ENCODE assay signal across 19 mouse cellular contexts in the genomic region with DNA sequence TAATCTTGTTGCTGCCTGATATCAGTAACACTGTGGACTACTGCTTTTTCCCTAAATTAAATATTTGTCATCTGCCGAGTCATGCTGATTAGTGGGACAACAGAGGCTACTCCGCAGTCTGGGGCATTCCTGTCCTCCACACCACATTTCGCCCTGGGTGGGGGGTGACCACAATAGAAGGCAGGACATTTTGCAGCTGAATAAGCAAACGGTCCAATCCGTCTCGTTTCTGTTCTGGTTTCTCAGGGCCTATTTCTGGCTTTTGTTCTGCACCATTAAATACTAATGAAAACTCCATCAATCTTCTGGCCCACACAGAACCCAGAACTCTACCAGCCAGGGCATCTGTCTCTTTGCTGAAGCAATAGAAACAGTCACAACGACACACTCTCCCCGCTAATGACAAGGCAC. TPM values are rescaled to one million over a fixed set of nuclear protein-coding genes. Genes with fewer than 3 reads are reported as not detected.
A peak's percentile ranks its signal among the peaks of the same experiment; 100 is the strongest.
DNase-seq lines count a peak whose midpoint lies in the region; ATAC-seq and TF ChIP-seq lines count a peak whose summit lies in the region.
"Had no signal": no experiment of that assay in that cellular context is flagged by ENCODE, and none has a peak within 500 bp of the region (broad histone marks: within the 10 kb centered on the region; RNA-seq: fewer than 3 reads in every experiment).

No protein-coding gene starts in this region.

- no peak for ATAC-seq in monocyte, adult 5-6 weeks (replicated peaks; ENCODE audit: insufficient number of reproducible peaks, low FRiP score, low TSS enrichment, poor library complexity, severe bottlenecking)
- ATAC-seq in midbrain, embryonic 13.5 days = no peak
- ATAC-seq: activated CD4-positive, CD25-positive, alpha-beta regulatory T cell, adult 4 months; forebrain, embryonic 13.5 days had no signal

- no peaks in the 10 kb centered on the region for H3K36me3 ChIP-seq in C2C12 (ENCODE audit: control insufficient read depth, insufficient read depth)
- H3K36me3 ChIP-seq in midbrain, embryonic 13.5 days = no peaks in the 10 kb centered on the region
- H3K36me3 ChIP-seq: limb, embryonic 15.5 days had no signal

- no peak overlapping the region for H3K9ac ChIP-seq in midbrain, embryonic 13.5 days (replicated peaks)
- H3K9ac ChIP-seq: forebrain, embryonic 13.5 days; limb, embryonic 15.5 days had no signal

- H3K27ac ChIP-seq in midbrain, embryonic 13.5 days = no peak overlapping the region
- H3K27ac ChIP-seq: forebrain, embryonic 13.5 days; limb, embryonic 15.5 days had no signal

- no peaks in the 10 kb centered on the region for H3K79me3 ChIP-seq in C2C12 (ENCODE audit: low read depth)

- no peaks in the 10 kb centered on the region for H3K27me3 ChIP-seq in C2C12 (ENCODE audit: control insufficient read depth, insufficient read depth, insufficient read length)
- H3K27me3 ChIP-seq in midbrain, embryonic 13.5 days = no peaks in the 10 kb centered on the region
- H3K27me3 ChIP-seq: forebrain, embryonic 13.5 days; limb, embryonic 15.5 days had no signal

- no peaks in the 10 kb centered on the region for H3K9me3 ChIP-seq in midbrain, embryonic 13.5 days
- H3K9me3 ChIP-seq: forebrain, embryonic 13.5 days; limb, embryonic 15.5 days had no signal

- peak; percentile 12 to 24 for DNase-seq in kidney, postnatal 4 days
- DNase-seq in kidney, postnatal 36 days = no peak
- DNase-seq in embryo, embryonic 11 days = peak; percentile 39
- DNase-seq in mesoderm, embryonic 11.5 days (ENCODE audit: low read depth, low spot score) = peak; percentile 73
- no peak for DNase-seq in adrenal gland, postnatal 25 days
- DNase-seq: cerebellum, adult 9-10 months; heart, postnatal 36 days; kidney, adult 18-20 months; right cerebral cortex, adult 18-20 months; thymus, postnatal 25 days had no signal

- WGBS in midbrain, embryonic 13.5 days = 60% methylated on average over 8 of the region's 8 CpGs

- H3K4me1 ChIP-seq in midbrain, embryonic 13.5 days (replicated peaks) = no peaks in the 10 kb centered on the region
- H3K4me1 ChIP-seq: forebrain, embryonic 13.5 days; limb, embryonic 15.5 days had no signal

- H3K79me2 ChIP-seq in C2C12 (ENCODE audit: control insufficient read depth, insufficient read depth) = no peaks in the 10 kb centered on the region

- no peak overlapping the region for H3K4me3 ChIP-seq in C2C12 (ENCODE audit: insufficient read depth, poor library complexity, severe bottlenecking)
- H3K4me3 ChIP-seq in midbrain, embryonic 13.5 days (replicated peaks) = no peak overlapping the region
- H3K4me3 ChIP-seq: forebrain, embryonic 13.5 days; limb, embryonic 15.5 days had no signal

- H3ac ChIP-seq in C2C12 (ENCODE audit: control insufficient read depth, insufficient read length, low read depth) = no peak overlapping the region

- H3K4me2 ChIP-seq in midbrain, embryonic 13.5 days (replicated peaks) = no peak overlapping the region
- H3K4me2 ChIP-seq: forebrain, embryonic 13.5 days; limb, embryonic 15.5 days had no signal

- no peak for TF ChIP-seq CTCF in C2C12 (IDR thresholded peaks at IDR 0.05; ENCODE audit: control insufficient read depth, insufficient read depth, insufficient read length)

TF ChIP-seq in C2C12, 6 proteins besides CTCF, POLR2A, EP300 and RAD21:
- TF ChIP-seq MAX (IDR thresholded peaks at IDR 0.05) (no peak), MYOD1 (IDR thresholded peaks at IDR 0.05; ENCODE audit: control insufficient read depth, insufficient read length, low read depth) (peak; percentile 41)
TF ChIP-seq in C2C12: peak in this region for 1.

RNA-seq across cellular contexts. Expression of a gene that starts 24.3 kb away (rescaled TPM):
- polyA plus RNA-seq in C2C12 (2012; fragmentation: generic; extraction: Trizol) = 2.1 TPM
- total RNA-seq in adrenal gland, postnatal 25 days (2021) = 0.15 and 0.19 TPM in 2 replicates
- total RNA-seq in monocyte, adult 5-6 weeks (2017) = 0.64 to 1.0 TPM in 2 of 3 replicates, not detected in the other
- 1.5 and 2.0 TPM in 2 replicates for polyA plus RNA-seq in midbrain, embryonic 13.5 days (2015; fragmentation: Nextera tagmentation; extraction: Ambion mirVana)
- polyA plus RNA-seq: activated CD4-positive, CD25-positive, alpha-beta regulatory T cell, adult 4 months had no signal

RNA-seq across cellular contexts. Expression of a gene that starts 27.5 kb away (rescaled TPM):
- polyA plus RNA-seq in C2C12 (2012; fragmentation: generic; extraction: Trizol) = not detected
- 0.09 and 0.29 TPM in 2 replicates for total RNA-seq in adrenal gland, postnatal 25 days (2021)
- 0.29 to 0.53 TPM in 2 of 3 replicates, not detected in the other for total RNA-seq in monocyte, adult 5-6 weeks (2017)
- not detected in 2 replicates for polyA plus RNA-seq in midbrain, embryonic 13.5 days (2015; fragmentation: Nextera tagmentation; extraction: Ambion mirVana)
- total RNA-seq: gastrocnemius, adult 18-20 months had no signal
- polyA plus RNA-seq: activated CD4-positive, CD25-positive, alpha-beta regulatory T cell, adult 4 months; embryonic facial prominence, embryonic 14.5 days; forebrain, embryonic 13.5 days; limb, embryonic 15.5 days; spleen, adult 2 months had no signal

Comparison
In these comparisons a context has a peak if more than half of its experiments do, and no peak if none do; other contexts are left out.
1. DNase-seq: peak in kidney, postnatal 4 days (2 of 2), embryo, embryonic 11 days (single experiment) and mesoderm, embryonic 11.5 days (single experiment); none in kidney, postnatal 36 days (0 of 2) and adrenal gland, postnatal 25 days (single experiment).